Mouse (Mus musculus) embryo, embryonic 11.5 days (tissue): ENCODE measurements around the gene Nfe2l2.

Experiments
- DNase-seq: peaks from one replicate; pipeline ENCODE4 v3.0.0-alpha.2; 2012; ENCODE audit warnings: low read depth, low spot score

Nfe2l2 gene

DNA sequence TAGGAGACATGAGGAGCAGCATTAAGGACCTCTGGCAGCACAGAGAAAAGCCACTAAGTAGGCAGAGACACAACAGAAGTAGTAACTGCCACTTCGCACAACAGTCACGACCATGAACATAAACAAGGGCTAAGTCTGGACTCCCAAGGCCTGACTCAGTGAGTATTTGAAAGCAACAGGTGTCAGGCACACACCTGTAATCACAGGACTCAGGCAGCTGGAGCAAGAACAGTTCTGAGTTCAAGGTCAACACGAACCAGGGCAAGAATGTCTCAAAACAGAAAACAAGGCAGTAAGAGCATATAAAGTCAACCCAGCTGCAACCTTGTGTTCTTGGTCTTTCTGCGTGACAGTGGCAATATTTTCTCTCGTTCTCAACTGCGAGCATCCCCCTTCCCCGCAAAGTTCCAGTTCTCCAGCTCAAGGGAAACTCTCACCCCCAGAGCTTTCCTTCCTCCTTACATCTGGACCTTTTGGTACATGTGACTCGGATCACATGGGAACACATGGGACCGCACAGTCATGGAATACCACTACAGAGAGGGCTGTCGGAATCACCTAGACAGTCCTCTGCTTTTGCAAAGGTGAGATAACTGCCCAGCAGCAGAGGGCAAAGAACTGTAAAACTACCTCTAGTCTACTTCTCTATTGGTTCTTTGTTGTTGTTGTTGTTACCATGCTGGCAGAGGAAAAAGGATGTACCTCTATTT lies 17.2 kb downstream of the Nfe2l2 start:
- DNase-seq = no peak

GRCm38 (mm10) chr2:75685458-75685861 lies 19.0 kb downstream of the Nfe2l2 start:
- DNase-seq = no peak

- DNase-seq = no peak
Measured at GRCm38 (mm10) chr2:75684526-75684925, 19.9 kb downstream of the Nfe2l2 start.

GRCm38 (mm10) chr2:75682978-75683709 lies 21.3 kb downstream of the Nfe2l2 start:
- DNase-seq = no peak

- DNase-seq = no peak
Measured at GRCm38 (mm10) chr2:75681439-75681838, 23.0 kb downstream of the Nfe2l2 start.

DNA sequence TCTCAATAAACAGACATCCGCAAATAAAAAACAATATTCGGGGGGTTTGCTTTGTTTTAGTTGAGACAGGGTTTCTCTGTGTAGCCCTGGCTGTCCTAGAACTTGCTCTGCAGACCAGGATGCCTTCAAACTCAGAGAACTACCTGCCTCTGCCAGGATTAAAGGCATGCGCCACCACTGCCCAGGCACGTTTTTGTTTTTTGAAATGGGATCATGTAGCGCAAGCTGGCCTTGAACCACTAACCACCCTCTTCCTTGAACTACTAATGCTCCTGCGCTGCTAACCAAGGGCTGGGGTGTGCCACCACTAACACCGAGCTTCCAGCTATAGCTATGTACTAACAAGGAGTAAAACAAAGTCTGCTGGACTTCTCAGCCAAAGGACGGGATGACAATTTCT lies 24.5 kb downstream of the Nfe2l2 start:
- no peak for DNase-seq

- DNase-seq = no peak
Measured at GRCm38 (mm10) chr2:75676567-75676966, 27.9 kb downstream of the Nfe2l2 start.

DNA sequence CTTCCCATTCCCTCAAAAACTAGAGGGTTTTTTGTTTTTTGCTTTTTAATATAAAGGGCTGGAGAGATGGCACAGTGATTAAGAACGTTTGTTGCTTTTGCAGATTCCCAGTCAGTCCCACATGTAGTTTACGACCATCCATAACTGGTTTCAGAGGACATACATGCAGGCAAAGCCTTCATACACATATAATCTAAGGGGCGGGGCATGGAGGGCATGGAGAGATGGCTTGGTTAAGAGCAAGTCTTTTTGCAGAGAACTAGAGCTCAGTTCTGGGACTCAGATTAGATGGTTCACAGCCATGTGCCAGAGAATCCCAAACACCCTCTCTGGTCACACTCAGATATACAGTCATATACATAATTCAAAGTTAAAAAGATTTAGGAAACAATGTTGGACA lies 31.9 kb downstream of the Nfe2l2 start:
- DNase-seq = no peak

- DNase-seq = no peak
Measured at GRCm38 (mm10) chr2:75671337-75671660, 33.1 kb downstream of the Nfe2l2 start.

DNA sequence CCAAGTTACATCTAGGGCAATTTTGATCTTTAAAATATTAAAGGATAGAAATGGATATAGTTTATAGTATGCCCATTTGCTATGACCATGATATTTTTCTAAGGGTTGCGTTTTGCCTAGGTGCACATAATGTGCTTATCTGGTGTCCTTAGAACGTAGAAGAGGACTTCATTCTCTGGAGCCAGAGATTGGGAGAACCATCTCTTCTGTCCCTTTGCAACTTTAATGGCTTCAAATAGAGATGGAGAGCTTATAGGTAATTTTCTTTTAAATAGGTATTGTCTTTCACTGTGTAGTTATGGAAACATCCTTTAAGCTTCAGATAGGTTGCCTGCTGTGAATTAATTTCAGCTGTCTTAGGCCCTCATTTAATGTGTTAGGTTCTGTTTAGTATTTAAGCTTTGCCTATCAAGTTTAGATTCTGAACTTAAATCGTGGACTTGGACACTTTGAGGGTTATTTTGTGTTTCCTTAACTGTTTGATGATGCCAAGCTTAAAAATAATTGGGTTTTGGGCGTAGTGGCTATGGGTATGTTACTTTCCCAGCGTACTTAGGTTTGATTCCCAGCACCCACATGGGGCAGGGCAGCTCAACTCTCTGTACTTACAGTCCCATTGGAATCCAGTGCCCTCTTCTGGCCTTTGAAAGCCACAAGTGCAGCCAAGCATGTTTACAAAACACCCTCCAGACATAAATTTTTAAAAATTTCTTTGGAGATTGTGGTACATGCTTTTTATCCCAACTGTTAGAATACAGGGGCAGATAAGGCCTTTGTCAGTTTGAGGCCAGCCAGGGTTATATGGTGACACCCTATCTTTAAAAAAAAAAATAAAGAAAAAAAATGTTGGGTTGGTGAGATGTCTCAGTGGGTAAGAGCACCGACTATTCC lies 33.8 kb downstream of the Nfe2l2 start:
- no peak for DNase-seq

DNA sequence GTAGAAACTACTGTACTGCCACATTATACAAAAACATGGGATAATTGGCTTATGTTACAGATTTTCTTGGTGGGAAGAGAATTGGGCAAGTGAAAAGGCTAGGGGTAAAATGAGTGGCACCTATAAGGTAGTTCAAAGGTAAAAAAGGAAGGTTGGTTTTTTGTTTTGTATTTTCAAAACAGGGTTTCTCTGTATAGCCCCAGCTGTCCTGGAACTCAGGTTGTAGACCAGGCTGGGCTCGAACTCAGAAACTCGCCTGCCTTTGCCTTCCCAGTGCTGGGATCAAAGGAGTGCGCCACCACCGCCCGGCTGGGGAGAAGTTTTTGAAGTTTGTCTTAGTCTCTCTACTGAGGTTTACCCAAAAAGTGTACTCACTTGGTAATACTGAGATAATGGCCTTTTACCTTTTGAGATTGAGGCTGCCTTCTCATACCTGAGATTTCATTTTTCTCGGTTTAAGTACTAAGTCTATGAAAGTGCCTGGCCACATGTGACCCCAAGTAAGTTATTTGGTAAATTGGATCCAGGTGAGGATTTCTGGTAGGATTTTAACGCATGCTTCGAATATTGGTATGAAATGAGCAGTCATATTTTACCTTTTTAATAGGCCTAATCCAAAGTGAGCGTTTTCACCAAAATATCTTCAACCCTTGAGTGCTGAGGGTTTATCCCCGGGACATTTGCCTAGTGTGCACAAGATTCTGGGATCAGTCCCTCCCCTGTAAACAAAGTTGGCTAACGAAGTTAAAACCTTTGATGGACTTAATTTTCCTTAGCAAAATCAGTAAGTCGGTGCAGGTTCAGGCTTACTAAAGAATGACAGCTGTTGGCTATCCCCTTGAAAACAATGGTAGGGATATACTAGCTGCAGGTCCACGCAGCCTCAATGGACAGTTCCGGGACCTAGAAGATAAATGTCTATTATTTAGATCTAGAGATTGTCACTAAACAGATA lies 34.7 kb downstream of the Nfe2l2 start:
- no peak for DNase-seq

DNA sequence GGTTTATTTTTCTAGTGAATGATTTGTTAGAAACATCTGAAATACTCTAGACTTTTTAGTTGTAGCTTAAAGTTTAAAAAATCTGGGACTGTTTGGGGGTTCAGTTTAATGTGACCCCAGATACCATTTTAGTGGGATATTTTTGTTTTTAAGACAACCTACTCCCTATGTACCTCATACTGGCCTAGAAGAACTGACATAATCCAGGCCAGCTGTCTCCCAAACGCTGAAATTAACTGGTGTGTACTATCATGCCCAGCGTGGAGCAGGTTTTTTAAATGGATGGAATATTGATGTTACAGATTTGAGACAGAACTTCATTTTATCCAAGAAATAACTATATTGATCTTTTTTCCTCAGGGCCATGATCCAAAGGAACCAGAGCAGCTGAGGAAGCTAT lies 43.3 kb downstream of the Nfe2l2 start:
- no peak for DNase-seq

DNA sequence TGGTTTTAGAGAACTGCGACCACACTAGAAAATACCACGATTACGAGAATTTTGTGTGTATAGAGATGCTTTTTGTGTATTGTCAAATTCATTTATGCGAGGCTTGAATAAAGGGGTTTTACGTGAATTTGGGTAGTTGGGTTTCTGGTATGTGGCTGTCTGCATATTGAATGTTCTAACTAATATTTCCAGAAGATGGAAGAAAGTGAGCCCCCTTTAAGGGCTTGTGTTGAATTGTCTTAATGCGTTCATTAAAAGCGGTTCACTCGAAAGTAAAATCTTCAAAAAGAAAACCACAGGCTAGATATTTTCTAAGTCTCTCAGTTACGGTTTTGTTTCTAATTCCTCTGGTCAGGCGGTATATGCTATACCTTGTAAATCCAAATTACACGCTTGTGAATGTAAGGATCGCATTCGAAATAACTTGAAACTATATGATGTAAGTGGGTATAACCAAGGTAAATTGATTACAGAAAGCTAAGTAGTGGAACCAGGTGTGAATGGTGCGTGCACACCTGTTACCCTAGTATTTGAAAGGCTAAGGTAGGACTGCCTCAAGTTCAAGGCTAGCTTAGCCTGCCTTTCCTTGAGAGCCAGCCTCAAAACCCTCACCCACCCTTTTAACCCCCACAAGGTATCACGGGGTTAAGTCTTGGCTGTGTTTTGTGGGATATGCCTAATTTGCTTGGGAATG lies 44.0 kb downstream of the Nfe2l2 start:
- DNase-seq = no peak

DNA sequence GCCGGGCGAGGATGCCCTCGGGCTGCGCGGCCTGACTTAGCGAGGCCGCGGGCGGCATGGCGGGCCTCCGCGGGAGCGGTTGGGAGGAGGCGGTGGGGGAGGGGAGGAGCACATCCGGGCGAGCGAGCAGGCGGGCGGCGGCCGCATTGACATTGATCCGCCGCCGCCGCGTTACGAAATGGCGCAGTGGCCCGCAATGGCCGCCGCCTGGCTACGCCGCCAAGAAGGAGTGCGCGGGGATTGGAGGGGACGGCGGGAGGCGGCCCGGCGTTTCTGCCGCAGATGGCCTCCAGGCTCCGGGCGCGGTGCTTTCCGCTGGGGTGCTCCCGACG lies 44.8 kb downstream of the Nfe2l2 start:
- DNase-seq = peak; percentile 67

GRCm38 (mm10) chr2:75658727-75659628 lies 45.5 kb downstream of the Nfe2l2 start, which contains the start of gene Hnrnpa3:
Gene Hnrnpa3, plus strand, starts transcription at chr2:75659261.
- peak; percentile 100 for DNase-seq

- DNase-seq = no peak
Measured at GRCm38 (mm10) chr2:75657907-75658691, 46.3 kb downstream of the Nfe2l2 start.

DNA sequence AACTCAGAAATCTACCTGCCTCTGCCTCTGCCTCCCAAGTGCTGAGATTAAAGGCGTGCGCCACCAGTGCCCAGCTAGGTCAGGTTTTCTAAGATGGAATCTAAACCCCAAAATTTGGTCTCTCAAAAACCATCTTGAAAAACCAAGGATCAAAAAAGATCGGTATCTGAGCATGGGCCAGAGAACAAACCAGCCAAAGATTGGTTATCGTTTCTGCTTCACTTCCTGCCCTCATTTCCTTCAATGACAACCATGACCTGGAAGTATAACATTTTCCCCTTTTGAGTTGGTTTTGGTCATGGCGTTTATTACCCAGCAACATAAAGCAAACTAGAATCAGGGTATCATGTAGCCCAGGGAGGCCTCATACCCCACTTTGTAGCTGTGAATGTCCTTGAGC lies 47.5 kb downstream of the Nfe2l2 start:
- DNase-seq = no peak

DNA sequence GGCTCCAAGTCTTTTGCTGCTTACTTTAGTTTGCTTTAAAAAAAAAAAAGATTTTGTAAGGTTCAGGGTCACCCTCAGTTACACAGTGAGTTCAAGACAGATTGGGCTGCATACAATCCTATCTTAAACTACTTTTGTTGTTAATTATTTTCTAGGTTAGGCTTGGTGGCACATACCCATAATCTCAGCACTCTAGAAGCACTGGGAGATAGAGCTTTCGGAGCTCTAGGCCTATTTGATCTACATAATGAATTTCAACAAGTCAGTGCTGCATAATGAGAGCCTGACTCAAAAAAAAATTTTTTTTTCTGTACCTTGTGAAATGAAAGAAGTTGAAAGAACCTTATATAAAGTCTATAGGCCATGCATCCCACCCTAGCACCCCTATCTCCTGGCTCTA lies 49.8 kb downstream of the Nfe2l2 start:
- DNase-seq = no peak

- DNase-seq = no peak
Measured at GRCm38 (mm10) chr2:75653150-75653549, 51.3 kb downstream of the Nfe2l2 start.
